In genomic region chr1:34103176-34103575, GRCm38 (mm10) we compare ENCODE assay signal across 15 mouse cellular contexts.
A peak's percentile ranks its signal among the peaks of the same experiment; 100 is the strongest.
DNase-seq lines count a peak whose midpoint lies in the region; ATAC-seq and TF ChIP-seq lines count a peak whose summit lies in the region.
"Had no signal": no experiment of that assay in that cellular context is flagged by ENCODE, and none has a peak within 500 bp of the region (broad histone marks: within the 10 kb centered on the region; RNA-seq: fewer than 3 reads in every experiment).

No protein-coding gene starts in this region.

- H3K27me3 ChIP-seq in forebrain, embryonic 11.5 days (ENCODE audit: control insufficient read depth, insufficient read depth, low read length), result no peaks in the 10 kb centered on the region
- no peaks in the 10 kb centered on the region for H3K27me3 ChIP-seq in forebrain, embryonic 16.5 days (replicated peaks; ENCODE audit: control insufficient read depth, insufficient read depth, low read length)
- H3K27me3 ChIP-seq in intestine, embryonic 14.5 days (replicated peaks; ENCODE audit: control insufficient read depth, insufficient read depth, low read length), result no peaks in the 10 kb centered on the region
- no peaks in the 10 kb centered on the region for H3K27me3 ChIP-seq in intestine, embryonic 16.5 days (replicated peaks; ENCODE audit: control insufficient read depth, insufficient read depth, low read length)
- H3K27me3 ChIP-seq in E14TG2a.4 (ENCODE audit: insufficient read depth, low read length), result no peaks in the 10 kb centered on the region

- H3K4me3 ChIP-seq in forebrain, embryonic 11.5 days (ENCODE audit: low read depth, low read length), result no peak overlapping the region
- H3K4me3 ChIP-seq in forebrain, embryonic 16.5 days (replicated peaks; ENCODE audit: low read length), result no peak overlapping the region
- H3K4me3 ChIP-seq in intestine, embryonic 14.5 days (ENCODE audit: low read depth, low read length), result 0 out of 2 replicates have a peak overlapping the region, but pooled peaks have one; percentile 13
- no peak overlapping the region; the same call in 1 of the 2 replicates for H3K4me3 ChIP-seq in intestine, embryonic 16.5 days (ENCODE audit: low read length)
- H3K4me3 ChIP-seq in E14TG2a.4 (replicated peaks; ENCODE audit: low read length), result peak overlapping the region; percentile 58
- H3K4me3 ChIP-seq in embryonic fibroblast, embryonic 13.5 days (ENCODE audit: insufficient read depth, low read length), result no peak overlapping the region
- H3K4me3 ChIP-seq: left cerebral cortex, adult 2 months had no signal

- ATAC-seq in forebrain, embryonic 11.5 days (replicated peaks; ENCODE audit: low FRiP score), result no peak
- no peak for ATAC-seq in forebrain, embryonic 16.5 days
- no peak for ATAC-seq in intestine, embryonic 14.5 days (replicated peaks; ENCODE audit: low FRiP score, low TSS enrichment, low read depth)
- no peak for ATAC-seq in intestine, embryonic 16.5 days
- ATAC-seq: activated CD4-positive, CD25-positive, alpha-beta regulatory T cell, adult 4 months had no signal

- H3K9me3 ChIP-seq in forebrain, embryonic 11.5 days (ENCODE audit: control insufficient read depth, low read length), result no peaks in the 10 kb centered on the region
- no peaks in the 10 kb centered on the region; the same call in 1 of the 2 replicates for H3K9me3 ChIP-seq in forebrain, embryonic 16.5 days (ENCODE audit: control insufficient read depth, low read length)
- H3K9me3 ChIP-seq in intestine, embryonic 14.5 days (ENCODE audit: control insufficient read depth, low read length), result 0 out of 2 replicates have a peak, but pooled peaks cover 2% of the 10 kb centered on the region
- H3K9me3 ChIP-seq in intestine, embryonic 16.5 days (ENCODE audit: control insufficient read depth, low read length), result no peaks in the 10 kb centered on the region
- peaks cover 18% of the 10 kb centered on the region for H3K9me3 ChIP-seq in E14TG2a.4 (ENCODE audit: low read length)

- H3K27ac ChIP-seq in forebrain, embryonic 11.5 days (ENCODE audit: low read depth, low read length), result no peak overlapping the region
- H3K27ac ChIP-seq in forebrain, embryonic 16.5 days (ENCODE audit: low read length), result no peak overlapping the region
- H3K27ac ChIP-seq in intestine, embryonic 14.5 days (ENCODE audit: low read depth), result no peak overlapping the region
- no peak overlapping the region for H3K27ac ChIP-seq in intestine, embryonic 16.5 days (ENCODE audit: low read length)
- H3K27ac ChIP-seq in embryonic fibroblast, embryonic 13.5 days (ENCODE audit: insufficient read depth, low read length), result peak overlapping the region; percentile 44
- H3K27ac ChIP-seq: left cerebral cortex, adult 2 months; stomach, postnatal 0 days had no signal

- peaks cover 17% of the 10 kb centered on the region; the same call in 1 of the 2 replicates for H3K4me1 ChIP-seq in forebrain, embryonic 11.5 days (replicated peaks; ENCODE audit: control insufficient read depth, insufficient read depth, low read length)
- peaks cover 17% of the 10 kb centered on the region for H3K4me1 ChIP-seq in forebrain, embryonic 16.5 days (replicated peaks; ENCODE audit: control insufficient read depth, insufficient read depth, low read length)
- 0 out of 2 replicates have a peak, but pooled peaks cover 7% of the 10 kb centered on the region for H3K4me1 ChIP-seq in intestine, embryonic 14.5 days (replicated peaks; ENCODE audit: control insufficient read depth, insufficient read depth, low read length)
- H3K4me1 ChIP-seq in intestine, embryonic 16.5 days (ENCODE audit: control insufficient read depth, insufficient read depth, low read length), result peaks cover 4% of the 10 kb centered on the region; the same call in 1 of the 2 replicates
- peaks cover 51% of the 10 kb centered on the region for H3K4me1 ChIP-seq in E14TG2a.4 (replicated peaks; ENCODE audit: low read depth, low read length)
- H3K4me1 ChIP-seq in embryonic fibroblast, embryonic 13.5 days (ENCODE audit: control insufficient read depth, insufficient read depth, low read length), result peaks cover 5% of the 10 kb centered on the region

- H3K36me3 ChIP-seq in forebrain, embryonic 11.5 days (ENCODE audit: control insufficient read depth, insufficient read depth, low read length), result no peaks in the 10 kb centered on the region
- no peaks in the 10 kb centered on the region for H3K36me3 ChIP-seq in forebrain, embryonic 16.5 days (ENCODE audit: control insufficient read depth, insufficient read depth)
- H3K36me3 ChIP-seq in intestine, embryonic 14.5 days (ENCODE audit: control insufficient read depth, insufficient read depth, low read length), result no peaks in the 10 kb centered on the region
- no peaks in the 10 kb centered on the region for H3K36me3 ChIP-seq in intestine, embryonic 16.5 days (ENCODE audit: control insufficient read depth, insufficient read depth, low read length)
- peaks cover 20% of the 10 kb centered on the region for H3K36me3 ChIP-seq in E14TG2a.4 (ENCODE audit: insufficient read depth, low read length)

- H3K9ac ChIP-seq in forebrain, embryonic 11.5 days (ENCODE audit: low read length), result no peak overlapping the region
- H3K9ac ChIP-seq in forebrain, embryonic 16.5 days (replicated peaks; ENCODE audit: low read depth, low read length), result no peak overlapping the region
- H3K9ac ChIP-seq in intestine, embryonic 14.5 days (ENCODE audit: low read length), result no peak overlapping the region
- no peak overlapping the region for H3K9ac ChIP-seq in intestine, embryonic 16.5 days (ENCODE audit: low read depth, low read length)

- WGBS in forebrain, embryonic 11.5 days, result 66% methylated on average over 3 of the region's 3 CpGs
- 48% methylated on average over 3 of the region's 3 CpGs for WGBS in forebrain, embryonic 16.5 days
- WGBS in intestine, embryonic 14.5 days, result 77% methylated on average over 3 of the region's 3 CpGs
- WGBS in intestine, embryonic 16.5 days, result 69% methylated on average over 3 of the region's 3 CpGs

- no peak for TF ChIP-seq POLR2A in embryonic fibroblast, embryonic 13.5 days (IDR thresholded peaks at IDR 0.05; ENCODE audit: low read depth, low read length)

- DNase-seq in forebrain, embryonic 11.5 days (ENCODE audit: low spot score), result no peak
- DNase-seq in intestine, embryonic 14.5 days (ENCODE audit: low spot score), result no peak
- no peak for DNase-seq in cerebellum, adult 18-20 months
- no peak for DNase-seq in urinary bladder, postnatal 14 days (ENCODE audit: low spot score)
- DNase-seq: cerebellum, adult 11-12 months; gastrocnemius, postnatal 25 days; lung, postnatal 14 days; right cerebral cortex, postnatal 14 days had no signal

- no peak for TF ChIP-seq CTCF in E14TG2a.4 (conservative IDR thresholded peaks at IDR 0.05; ENCODE audit: low read length)
- no peak for TF ChIP-seq CTCF in embryonic fibroblast, embryonic 13.5 days (IDR thresholded peaks at IDR 0.05; ENCODE audit: borderline replicate concordance, insufficient read depth, low read length)

- H3K4me2 ChIP-seq in forebrain, embryonic 11.5 days (ENCODE audit: low read depth, low read length, severe bottlenecking), result peak overlapping the region; percentile 21; the same call in 1 of the 2 replicates
- no peak overlapping the region for H3K4me2 ChIP-seq in forebrain, embryonic 16.5 days (ENCODE audit: low read length)
- peak overlapping the region; percentile 30 for H3K4me2 ChIP-seq in intestine, embryonic 14.5 days (ENCODE audit: low read length)
- H3K4me2 ChIP-seq in intestine, embryonic 16.5 days (ENCODE audit: low read depth, low read length), result no peak overlapping the region

Comparison
In these comparisons a context has a peak if more than half of its experiments do, and no peak if none do; other contexts are left out.
1. H3K4me2 ChIP-seq: peak in forebrain, embryonic 11.5 days (single experiment) and intestine, embryonic 14.5 days (single experiment); none in forebrain, embryonic 16.5 days (single experiment) and intestine, embryonic 16.5 days (single experiment).
2. H3K4me3 ChIP-seq: peak in intestine, embryonic 14.5 days (single experiment) and E14TG2a.4 (single experiment); none in forebrain, embryonic 11.5 days (single experiment), forebrain, embryonic 16.5 days (single experiment), intestine, embryonic 16.5 days (single experiment) and embryonic fibroblast, embryonic 13.5 days (single experiment).